Mouse (Mus musculus) heart, embryonic 15.5 days (tissue): ENCODE results near the gene Gm8050. TPM values are rescaled to one million over a fixed set of nuclear protein-coding genes. Genes with fewer than 3 reads are reported as not detected.
"Not testable (repeated sequence)": the region's sequence is repeated elsewhere in the genome, so short reads cannot be mapped to it uniquely, and the experiment has no call there.

Experiments used
- ATAC-seq: fragments of 200-750 bp; cut with Nextera tagmentation; replicated peaks from 2 replicates; pipeline ENCODE4 v1.8.0; 2017; ENCODE audit warnings: low read depth, moderate TSS enrichment; ENCODE audit not compliant: insufficient number of reproducible peaks, insufficient read depth, low FRiP score
- H3K27ac ChIP-seq: fragments of 300-500 bp; sonication (generic); 2 replicates; pipeline ENCODE4 v1.5.1; 2015; ENCODE audit warnings: mild to moderate bottlenecking, inconsistent platforms
- H3K27me3 ChIP-seq: fragments of 300-500 bp; sonication (generic); 2 replicates; pipeline ENCODE4 v1.6.1; 2015; ENCODE audit warnings: inconsistent platforms
- H3K36me3 ChIP-seq: fragments of 300-500 bp; sonication (generic); 2 replicates; pipeline ENCODE4 v1.6.1; 2015; ENCODE audit warnings: mild to moderate bottlenecking, inconsistent platforms
- H3K4me1 ChIP-seq: fragments of 300-500 bp; sonication (generic); replicated peaks from 2 replicates; pipeline ENCODE4 v1.6.1; 2015; ENCODE audit warnings: inconsistent platforms
- H3K4me2 ChIP-seq: fragments of 300-500 bp; sonication (generic); 2 replicates; pipeline ENCODE4 v1.6.1; 2015; ENCODE audit warnings: inconsistent platforms, mild to moderate bottlenecking, moderate library complexity
- H3K4me3 ChIP-seq: fragments of 300-500 bp; sonication (generic); 2 replicates; pipeline ENCODE4 v1.5.1; 2015; ENCODE audit warnings: mild to moderate bottlenecking, inconsistent platforms
- H3K9ac ChIP-seq: fragments of 300-500 bp; sonication (generic); 2 replicates; pipeline ENCODE4 v1.6.1; 2015; ENCODE audit warnings: mild to moderate bottlenecking, inconsistent platforms
- H3K9me3 ChIP-seq: fragments of 300-500 bp; sonication (generic); replicated peaks from 2 replicates; pipeline ENCODE4 v1.6.1; 2016; ENCODE audit warnings: inconsistent platforms
- WGBS: fragments of 180-500 bp; shearing (Covaris S2); methylation state at CpG from one replicate; pipeline ENCODE4 v1.1.7; 2015; ENCODE audit warnings: mixed read lengths; 5-methylcytosine and 5-hydroxymethylcytosine counted together
- polyA plus RNA-seq: library from polyadenylated mRNA; unstranded; fragments of >200 nt; fragmentation: Nextera tagmentation; extraction: Ambion mirVana; gene quantifications from 2 replicates; pipeline ENCODE4 v1.2.1, GENCODE M21; 2015

The Gm8050 gene
- not detected in 2 replicates for polyA plus RNA-seq

GRCm38 (mm10) chr14:6720151-6720550 lies at the start of gene Gm8050:
Gene Gm8050, minus strand, starts transcription at chr14:6720251.
- not testable (repeated sequence) for H3K27me3 ChIP-seq, H3K9me3 ChIP-seq, H3K27ac ChIP-seq, H3K36me3 ChIP-seq, ATAC-seq, H3K4me3 ChIP-seq, H3K9ac ChIP-seq, H3K4me2 ChIP-seq, H3K4me1 ChIP-seq
- 67% methylated on average over 1 of the region's 2 CpGs for WGBS

GRCm38 (mm10) chr14:6757231-6757536 lies 37.1 kb upstream of the Gm8050 start:
- peak overlapping the region; percentile 52 for H3K4me3 ChIP-seq
- not testable (repeated sequence) for H3K27me3 ChIP-seq, H3K4me1 ChIP-seq, H3K9ac ChIP-seq, H3K9me3 ChIP-seq, H3K36me3 ChIP-seq, H3K27ac ChIP-seq, ATAC-seq
- 0% methylated on average over 5 of the region's 13 CpGs for WGBS
- peak overlapping the region; percentile 65 for H3K4me2 ChIP-seq

GRCm38 (mm10) chr14:6756384-6757230 lies 36.6 kb upstream of the Gm8050 start:
- not testable (repeated sequence) for H3K27me3 ChIP-seq, H3K9me3 ChIP-seq, ATAC-seq, H3K36me3 ChIP-seq, H3K4me1 ChIP-seq
- 2% methylated on average over 22 of the region's 67 CpGs for WGBS
- H3K9ac ChIP-seq, result peak overlapping the region; percentile 41; the same call in 1 of the 2 replicates
- H3K4me2 ChIP-seq, result peak overlapping the region; percentile 65
- peak overlapping the region; percentile 53; the same call in 1 of the 2 replicates for H3K27ac ChIP-seq
- H3K4me3 ChIP-seq, result peak overlapping the region; percentile 52

- not testable (repeated sequence) for H3K9me3 ChIP-seq, H3K4me3 ChIP-seq, H3K27ac ChIP-seq, H3K4me2 ChIP-seq, H3K4me1 ChIP-seq, H3K36me3 ChIP-seq, H3K9ac ChIP-seq, ATAC-seq, H3K27me3 ChIP-seq
- WGBS, result no CpG with 5 or more reads among the region's 2 CpGs
These were observed 22.2 kb upstream of the Gm8050 start, which contains the start of gene Gm3636 for GRCm38 (mm10) chr14:6742232-6742631. Gene Gm3636, minus strand, starts transcription at chr14:6742332.

GRCm38 (mm10) chr14:6684070-6684469 lies 36.0 kb downstream of the Gm8050 start, which contains the start of gene Gm10251:
Gene Gm10251, minus strand, starts transcription at chr14:6684170.
- not testable (repeated sequence) for H3K4me2 ChIP-seq, H3K27ac ChIP-seq, H3K27me3 ChIP-seq, H3K4me1 ChIP-seq, ATAC-seq, H3K9me3 ChIP-seq, H3K4me3 ChIP-seq, H3K9ac ChIP-seq, H3K36me3 ChIP-seq
- no CpG with 5 or more reads among the region's 1 CpGs for WGBS

Other genes starting within 250 kb of the Gm8050 start
- gene Gm8356, start 183.0 kb downstream of the Gm8050 start, polyA plus RNA-seq, result 0.15 TPM in 1 of 2 replicates, not detected in the other
- 0.32 and 0.59 TPM in 2 replicates for gene Gm3629, start 129.6 kb downstream of the Gm8050 start, polyA plus RNA-seq
- not detected in 2 replicates for gene Gm3460, start 97.8 kb downstream of the Gm8050 start, polyA plus RNA-seq
- not detected in 2 replicates for gene Gm10251, start 36.1 kb downstream of the Gm8050 start, polyA plus RNA-seq
- gene Gm3636, start 22.1 kb upstream of the Gm8050 start, polyA plus RNA-seq, result 7.7 and 7.8 TPM in 2 replicates
- not detected in 2 replicates for gene Gm8362, start 54.2 kb upstream of the Gm8050 start, polyA plus RNA-seq
- gene Gm3642, start 120.1 kb upstream of the Gm8050 start, polyA plus RNA-seq, result not detected in 2 replicates
- gene Gm3667, start 169.7 kb upstream of the Gm8050 start, polyA plus RNA-seq, result 0.67 and 0.78 TPM in 2 replicates